Mouse (Mus musculus) C2C12 (cell line): ENCODE results near the gene Runx2. TPM values are rescaled to one million over a fixed set of nuclear protein-coding genes. Genes with fewer than 3 reads are reported as not detected.

ENCODE experiments used
- H3K27me3 ChIP-seq: one replicate; pipeline ENCODE4 v1.6.1; 2011; ENCODE audit not compliant: control insufficient read depth, insufficient read depth, insufficient read length
- H3K36me3 ChIP-seq: one replicate; pipeline ENCODE4 v1.6.1; 2011; ENCODE audit not compliant: control insufficient read depth, insufficient read depth
- H3K4me3 ChIP-seq: one replicate; pipeline ENCODE4 v1.5.1; 2011; ENCODE audit warnings: mild to moderate bottlenecking, control low read depth; ENCODE audit not compliant: poor library complexity, insufficient read depth, severe bottlenecking
- H3K79me2 ChIP-seq: one replicate; pipeline ENCODE4 v1.6.1; 2011; ENCODE audit not compliant: control insufficient read depth, insufficient read depth
- H3K79me3 ChIP-seq: one replicate; pipeline ENCODE4 v1.6.1; 2011; ENCODE audit warnings: low read depth, control low read depth
- H3ac ChIP-seq: one replicate; pipeline ENCODE3; 2011; ENCODE audit warnings: low read depth; ENCODE audit not compliant: control insufficient read depth, insufficient read length
- CEBPB ChIP-seq: IDR thresholded peaks from one replicate; pipeline ENCODE4 v1.6.1; 2011; ENCODE audit warnings: low read depth, mild to moderate bottlenecking, control low read depth, moderate library complexity
- CTCF ChIP-seq: IDR thresholded peaks from one replicate; pipeline ENCODE4 v1.5.1; 2011; ENCODE audit not compliant: control insufficient read depth, insufficient read depth, insufficient read length
- FOSL1 ChIP-seq: IDR thresholded peaks from one replicate; pipeline ENCODE4 v1.8.0; 2011; ENCODE audit warnings: mild to moderate bottlenecking, low read length; ENCODE audit not compliant: poor library complexity, insufficient read depth, severe bottlenecking
- MAX ChIP-seq: IDR thresholded peaks from one replicate; pipeline ENCODE4 v1.6.1; 2011; ENCODE audit warnings: mild to moderate bottlenecking, control low read depth
- MYOD1 ChIP-seq: IDR thresholded peaks from one replicate; pipeline ENCODE4 v1.6.1; 2011; ENCODE audit warnings: low read depth; ENCODE audit not compliant: control insufficient read depth, insufficient read length
- MYOG ChIP-seq: IDR thresholded peaks from one replicate; pipeline ENCODE4 v1.6.1; 2011; ENCODE audit not compliant: control insufficient read depth, insufficient read length; ENCODE audit errors: extremely low read depth
- USF1 ChIP-seq: IDR thresholded peaks from one replicate; pipeline ENCODE4 v1.6.1; 2011; ENCODE audit warnings: low read depth, mild to moderate bottlenecking, control low read depth, moderate library complexity
- polyA plus RNA-seq: library from polyadenylated mRNA; unstranded; fragments of >200 nt; fragmentation: generic; extraction: Trizol; gene quantifications from one replicate; pipeline ENCODE4 v1.2.1, GENCODE M21; 2012; ENCODE audit warnings: missing spikeins

The Runx2 gene
- polyA plus RNA-seq, 1 experiment, result 16.6 TPM

DNA sequence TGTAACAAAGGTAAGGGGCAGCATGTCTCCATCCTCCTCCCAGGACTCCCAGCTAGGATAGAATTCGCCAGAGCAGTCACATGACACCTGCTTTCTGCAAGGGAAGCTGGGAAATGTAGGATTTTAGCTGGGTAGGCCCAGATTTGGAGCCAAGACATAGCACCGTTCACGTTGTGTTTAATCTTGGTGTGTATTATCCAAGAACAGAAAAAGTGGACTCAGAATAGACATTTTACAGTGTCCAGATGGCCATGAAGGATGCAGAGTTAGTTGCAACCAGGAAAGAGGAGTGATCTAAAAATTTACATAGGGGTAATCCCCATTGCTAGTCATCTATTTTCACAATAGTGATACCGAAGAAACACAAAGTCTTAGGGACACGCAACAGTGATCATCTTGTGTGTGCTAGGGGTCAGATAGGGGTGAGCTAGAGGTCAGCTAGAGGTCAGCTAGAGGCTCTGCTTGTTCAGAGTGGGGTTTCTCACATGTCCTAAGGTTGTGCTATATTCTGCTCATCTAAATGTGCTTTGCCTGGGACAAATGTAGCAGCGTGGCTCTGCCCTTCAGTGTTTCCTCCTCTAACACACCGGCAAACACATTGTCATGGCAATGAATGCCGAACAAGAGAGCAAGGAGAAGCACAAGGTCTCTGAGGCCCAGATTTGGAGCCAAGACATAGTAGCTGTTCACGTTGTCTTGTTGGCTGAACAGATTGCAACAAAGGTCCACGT is 326.9 kb downstream of the Runx2 start:
- Histone ChIP-seq H3K79me2 (no peaks in the 10 kb centered on the region), H3ac (no peak overlapping the region), H3K4me3 (no peak overlapping the region), H3K36me3 (no peaks in the 10 kb centered on the region), H3K27me3 (no peaks in the 10 kb centered on the region), H3K79me3 (no peaks in the 10 kb centered on the region)
- peak; percentile 58 for TF ChIP-seq USF1
- TF ChIP-seq FOSL1, result no peak

GRCm38 (mm10) chr17:44485337-44485736 is 329.3 kb downstream of the Runx2 start:
- H3K36me3 ChIP-seq, result no peaks in the 10 kb centered on the region
- H3K79me2 ChIP-seq, result no peaks in the 10 kb centered on the region
- H3K27me3 ChIP-seq, result no peaks in the 10 kb centered on the region
- H3K79me3 ChIP-seq, result no peaks in the 10 kb centered on the region
- no peak for TF ChIP-seq USF1
- no peak for TF ChIP-seq CEBPB
- TF ChIP-seq MYOG, result no peak
- no peak for TF ChIP-seq MAX
- no peak for TF ChIP-seq CTCF
- no peak for TF ChIP-seq MYOD1
- TF ChIP-seq FOSL1, result no peak
- H3K4me3 ChIP-seq, result no peak overlapping the region
- H3ac ChIP-seq, result no peak overlapping the region

DNA sequence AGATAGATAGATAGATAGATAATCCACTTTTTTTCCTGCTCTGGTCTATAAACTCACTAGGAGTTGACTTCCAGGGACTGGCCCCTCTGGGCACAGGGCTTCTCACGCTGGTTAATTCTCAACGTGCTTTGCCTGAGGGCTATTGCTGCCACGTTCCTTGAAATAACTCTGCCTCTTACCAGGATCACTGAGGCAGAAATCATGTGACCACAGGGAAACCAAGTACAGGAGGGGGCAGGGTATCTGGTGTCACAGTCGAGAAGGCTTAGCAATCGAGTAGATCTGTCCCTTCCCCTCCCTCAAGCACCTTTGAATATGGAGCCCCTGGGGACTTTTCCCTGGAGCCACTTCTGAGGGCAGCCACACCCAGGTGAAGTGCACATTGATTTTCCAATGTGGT is 334.7 kb downstream of the Runx2 start:
- Histone ChIP-seq H3K27me3 (no peaks in the 10 kb centered on the region), H3K79me2 (no peaks in the 10 kb centered on the region), H3K79me3 (no peaks in the 10 kb centered on the region), H3K4me3 (no peak overlapping the region), H3K36me3 (no peaks in the 10 kb centered on the region), H3ac (no peak overlapping the region)
- TF ChIP-seq CEBPB (no peak), MYOD1 (no peak), CTCF (no peak), FOSL1 (no peak), MYOG (no peak), MAX (no peak), USF1 (no peak)

GRCm38 (mm10) chr17:44479491-44479890 is 335.1 kb downstream of the Runx2 start:
- H3K4me3 ChIP-seq, result no peak overlapping the region
- no peaks in the 10 kb centered on the region for H3K36me3 ChIP-seq
- no peak overlapping the region for H3ac ChIP-seq
- TF ChIP-seq FOSL1 (no peak), CTCF (no peak), USF1 (no peak), MAX (no peak), MYOD1 (no peak), CEBPB (no peak), MYOG (no peak)
- H3K27me3 ChIP-seq, result no peaks in the 10 kb centered on the region
- no peaks in the 10 kb centered on the region for H3K79me2 ChIP-seq
- H3K79me3 ChIP-seq, result no peaks in the 10 kb centered on the region

DNA sequence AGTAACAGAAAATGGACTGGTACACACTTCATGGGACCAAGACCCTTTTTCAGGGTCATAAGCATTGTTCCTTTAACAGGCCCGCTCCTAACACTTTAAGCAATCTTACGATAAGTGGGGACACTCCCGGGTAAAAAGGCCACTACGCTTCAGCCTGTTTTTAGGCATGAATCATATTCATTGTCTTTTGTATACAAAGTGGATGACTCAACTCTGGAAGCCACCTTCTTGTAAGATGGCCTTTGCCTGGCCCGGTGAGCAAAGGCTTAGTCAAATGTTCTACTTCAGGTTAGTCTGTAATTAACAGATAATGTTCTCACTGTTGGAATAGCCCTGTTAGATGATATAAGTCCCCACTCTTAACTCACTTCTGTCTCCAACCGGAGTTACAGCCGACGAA is 338.7 kb downstream of the Runx2 start:
- Histone ChIP-seq H3K79me3 (no peaks in the 10 kb centered on the region), H3K27me3 (no peaks in the 10 kb centered on the region), H3ac (no peak overlapping the region), H3K79me2 (no peaks in the 10 kb centered on the region), H3K36me3 (no peaks in the 10 kb centered on the region), H3K4me3 (no peak overlapping the region)
- TF ChIP-seq MAX (no peak), FOSL1 (peak; percentile 11)

- TF ChIP-seq MYOD1, result no peak
- TF ChIP-seq MYOG, result no peak
- TF ChIP-seq CTCF, result no peak
- no peak for TF ChIP-seq USF1
- TF ChIP-seq FOSL1, result no peak
- TF ChIP-seq CEBPB, result no peak
- TF ChIP-seq MAX, result no peak
- no peak overlapping the region for H3K4me3 ChIP-seq
- no peaks in the 10 kb centered on the region for H3K79me3 ChIP-seq
- H3K27me3 ChIP-seq, result no peaks in the 10 kb centered on the region
- no peaks in the 10 kb centered on the region for H3K36me3 ChIP-seq
- no peaks in the 10 kb centered on the region for H3K79me2 ChIP-seq
- no peak overlapping the region for H3ac ChIP-seq
Observed at GRCm38 (mm10) chr17:44474280-44474679, 340.3 kb downstream of the Runx2 start.
